Mouse (Mus musculus) bone marrow, adult 2 months (tissue): Measurements from ENCODE around the gene Nme7. TPM values are rescaled to one million over a fixed set of nuclear protein-coding genes. Genes with fewer than 3 reads are reported as not detected.

Experiments
- H3K27ac ChIP-seq: fragments of 200-500 bp; 2 replicates; pipeline ENCODE4 v1.5.1; 2012; ENCODE audit warnings: low read depth, mild to moderate bottlenecking, control low read depth, inconsistent platforms, low read length; ENCODE audit not compliant: control insufficient read depth, poor library complexity, insufficient read depth
- H3K4me1 ChIP-seq: fragments of 200-500 bp; 2 replicates; pipeline ENCODE4 v1.6.1; 2011; ENCODE audit warnings: low read length; ENCODE audit not compliant: control insufficient read depth, insufficient read depth
- H3K4me3 ChIP-seq: fragments of 200-500 bp; replicated peaks from 2 replicates; pipeline ENCODE3; 2011; ENCODE audit warnings: mild to moderate bottlenecking, low read depth, low read length, control low read depth; ENCODE audit not compliant: control insufficient read depth
- CTCF ChIP-seq: fragments of 200-500 bp; IDR thresholded peaks from 2 replicates; pipeline ENCODE4 v1.5.1; 2011; ENCODE audit warnings: low read length, control low read depth; ENCODE audit not compliant: control insufficient read depth, insufficient read depth
- POLR2A ChIP-seq: fragments of 200-500 bp; IDR thresholded peaks from 2 replicates; pipeline ENCODE4 v1.6.1; 2011; ENCODE audit warnings: low read depth, mild to moderate bottlenecking, control low read depth, low read length, borderline replicate concordance; ENCODE audit not compliant: control insufficient read depth
- WGBS: fragments of 180-500 bp; shearing (Covaris S2); methylation state at CpG from one replicate; pipeline ENCODE4 v1.1.7; 2018; 5-methylcytosine and 5-hydroxymethylcytosine counted together
- polyA plus RNA-seq: library from polyadenylated mRNA; stranded (reverse); fragments of >200 nt; gene quantifications from 2 replicates; pipeline ENCODE4 v1.2.4, GENCODE M21; 2011; ENCODE audit warnings: low replicate concordance; ENCODE audit not compliant: missing spikeins, insufficient read depth, insufficient read length

Nme7 gene
- polyA plus RNA-seq, 1 experiment = 16.5 TPM

DNA sequence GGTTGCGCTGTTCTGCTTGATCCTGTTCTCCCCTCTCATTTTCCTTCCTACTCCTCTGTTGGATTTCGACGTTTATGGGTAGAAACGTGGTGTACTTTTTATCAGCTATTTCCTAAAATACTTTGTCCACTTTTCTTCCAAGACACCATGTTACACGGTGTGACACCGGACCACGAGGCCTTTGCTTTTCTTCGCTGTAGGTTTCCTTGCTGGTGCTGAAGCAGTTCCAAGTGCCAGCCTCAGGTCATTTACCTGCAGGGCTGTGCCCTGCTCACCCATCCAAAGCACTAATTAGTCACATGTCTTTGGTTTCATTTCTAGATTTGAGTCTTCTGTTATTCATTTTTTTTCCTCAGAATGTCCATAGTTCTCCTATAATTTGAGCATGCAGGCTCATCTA lies 79.7 kb downstream of the Nme7 start:
- TF ChIP-seq CTCF (no peak), POLR2A (no peak)
- no peak overlapping the region for H3K4me3 ChIP-seq
- H3K27ac ChIP-seq = no peak overlapping the region
- no peaks in the 10 kb centered on the region for H3K4me1 ChIP-seq
- 86% methylated on average over 8 of the region's 8 CpGs for WGBS

DNA sequence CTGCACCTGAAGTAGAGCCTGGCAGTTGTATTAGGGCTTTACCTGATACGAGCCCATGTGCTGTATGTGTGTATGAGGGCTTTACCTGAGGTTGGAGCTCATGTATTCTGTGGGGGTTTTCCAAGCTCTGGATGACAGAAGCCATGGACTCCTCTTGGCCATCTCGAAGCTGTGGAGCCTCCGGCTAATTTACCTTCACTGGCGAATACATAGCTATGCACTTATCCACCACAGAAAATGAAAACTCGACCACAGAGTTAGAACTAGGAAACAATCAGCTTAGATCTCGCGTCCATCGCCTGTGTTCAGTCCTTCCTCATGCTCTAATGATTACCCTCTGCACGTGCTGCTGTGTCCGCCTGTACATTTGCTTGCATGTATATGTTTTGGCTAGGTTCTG lies 80.4 kb downstream of the Nme7 start:
- 79% methylated on average over 10 of the region's 10 CpGs for WGBS
- no peak for TF ChIP-seq POLR2A
- no peak for TF ChIP-seq CTCF
- Histone ChIP-seq H3K4me3 (no peak overlapping the region), H3K27ac (no peak overlapping the region), H3K4me1 (no peaks in the 10 kb centered on the region)

GRCm38 (mm10) chr1:164384972-164385371 lies 81.1 kb downstream of the Nme7 start:
- TF ChIP-seq CTCF (no peak), POLR2A (no peak)
- Histone ChIP-seq H3K4me3 (no peak overlapping the region), H3K4me1 (no peaks in the 10 kb centered on the region), H3K27ac (no peak overlapping the region)
- 85% methylated on average over 6 of the region's 6 CpGs for WGBS

DNA sequence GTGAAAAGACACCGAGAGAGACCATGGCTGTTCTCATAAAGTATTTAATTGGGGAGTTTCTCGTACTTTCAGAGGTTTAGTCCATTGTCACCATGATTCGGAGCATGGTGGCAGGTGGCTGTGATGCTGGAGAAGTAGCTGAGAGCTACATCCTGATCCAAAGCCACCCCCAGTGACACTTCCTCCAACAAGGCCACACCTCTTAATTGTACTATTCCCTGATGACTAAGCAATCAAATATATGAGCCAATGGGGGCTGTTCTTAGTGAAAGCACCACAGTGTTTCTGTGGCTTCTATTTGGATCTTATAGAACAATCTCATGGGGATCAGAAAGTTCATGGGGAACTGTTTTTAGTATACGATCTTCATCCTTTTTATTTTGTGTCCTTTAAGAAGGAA lies 85.8 kb downstream of the Nme7 start:
- WGBS = 78% methylated on average over 4 of the region's 4 CpGs
- Histone ChIP-seq H3K27ac (no peak overlapping the region), H3K4me1 (no peaks in the 10 kb centered on the region), H3K4me3 (no peak overlapping the region)
- no peak for TF ChIP-seq POLR2A
- TF ChIP-seq CTCF = no peak

DNA sequence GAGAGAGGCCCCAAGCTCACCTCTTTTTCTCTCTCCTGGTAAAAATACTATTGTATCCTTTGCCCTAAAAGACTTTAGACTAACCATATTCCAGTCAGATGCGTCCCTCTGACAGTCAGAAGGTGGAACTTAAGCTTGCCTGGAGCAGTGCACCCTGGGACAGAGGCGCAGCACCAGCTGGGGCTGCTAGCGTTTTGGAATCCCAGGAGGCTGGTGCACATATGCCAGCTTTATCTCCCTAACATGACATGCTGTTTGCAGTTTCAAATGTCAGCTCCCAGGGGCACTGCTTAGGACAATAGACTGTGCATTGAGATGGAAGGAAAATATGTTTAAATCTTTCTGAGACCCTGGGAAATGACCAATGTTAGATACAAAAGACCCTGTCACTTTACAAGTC lies 88.3 kb downstream of the Nme7 start:
- Histone ChIP-seq H3K4me3 (no peak overlapping the region), H3K27ac (no peak overlapping the region), H3K4me1 (no peaks in the 10 kb centered on the region)
- WGBS = 70% methylated on average over 3 of the region's 3 CpGs
- TF ChIP-seq POLR2A = no peak
- no peak for TF ChIP-seq CTCF

GRCm38 (mm10) chr1:164395131-164395780 lies 91.3 kb downstream of the Nme7 start:
- TF ChIP-seq CTCF = no peak
- no peak for TF ChIP-seq POLR2A
- 83% methylated on average over 6 of the region's 6 CpGs for WGBS
- Histone ChIP-seq H3K27ac (no peak overlapping the region), H3K4me3 (no peak overlapping the region), H3K4me1 (no peaks in the 10 kb centered on the region)

- WGBS = 70% methylated on average over 4 of the region's 4 CpGs
- TF ChIP-seq POLR2A = no peak
- no peak for TF ChIP-seq CTCF
- Histone ChIP-seq H3K4me3 (no peak overlapping the region), H3K27ac (no peak overlapping the region), H3K4me1 (no peaks in the 10 kb centered on the region)
Measured at GRCm38 (mm10) chr1:164397672-164398071, 93.8 kb downstream of the Nme7 start.

DNA sequence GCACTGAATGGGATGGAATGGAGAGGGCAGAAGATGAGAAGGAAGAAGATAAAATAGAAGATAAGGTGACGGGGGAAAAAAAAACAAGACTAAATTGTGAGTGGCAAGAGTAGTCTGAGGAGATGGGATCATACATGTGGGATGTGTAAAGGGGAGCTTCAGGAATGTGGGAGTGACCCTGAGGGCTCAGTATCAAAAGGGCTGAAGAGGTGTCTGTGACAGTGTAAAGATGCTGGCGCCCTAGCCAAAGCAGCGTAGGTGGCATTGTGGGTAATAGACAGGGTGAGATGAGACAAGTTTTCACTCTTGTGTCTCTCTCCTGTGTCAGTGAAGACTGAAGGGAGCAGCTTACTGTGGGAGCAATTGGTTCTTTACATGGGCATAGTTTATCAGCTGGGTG lies 95.7 kb downstream of the Nme7 start:
- TF ChIP-seq POLR2A = no peak
- no peak for TF ChIP-seq CTCF
- Histone ChIP-seq H3K4me1 (no peaks in the 10 kb centered on the region), H3K27ac (no peak overlapping the region), H3K4me3 (no peak overlapping the region)
- WGBS = 82% methylated on average over 3 of the region's 3 CpGs

- TF ChIP-seq POLR2A = no peak
- no peak for TF ChIP-seq CTCF
- Histone ChIP-seq H3K27ac (no peak overlapping the region), H3K4me1 (no peaks in the 10 kb centered on the region; the same call in 1 of the 2 replicates), H3K4me3 (no peak overlapping the region)
- WGBS = 37% methylated on average over 5 of the region's 5 CpGs
Measured at GRCm38 (mm10) chr1:164405385-164405802, 101.5 kb downstream of the Nme7 start.
